Mouse (Mus musculus): Measurements from ENCODE around the gene Alg12.

- TF ChIP-seq POLR2A (IDR thresholded peaks at IDR 0.05; ENCODE audit: borderline replicate concordance, low read depth, low read length) (no peak), CTCF (IDR thresholded peaks at IDR 0.05; ENCODE audit: low read depth, low read length) (no peak)
These were observed 16.9 kb upstream of the Alg12 start for GRCm38 (mm10) chr15:88836031-88836430.
